Mouse (Mus musculus) layer of hippocampus, adult 2 months (tissue): ENCODE measurements at regions not wholly inside any gene's neighbourhood (a gene's known extent, or its start where the extent isn't known, plus 50 kb on each side); places are given as distances from the start of the nearest gene placed in this dataset.
A peak's percentile ranks its signal among the peaks of the same experiment; 100 is the strongest.

Source experiments
- DNase-seq, 2 experiments: peaks; one replicate each; pipeline ENCODE4 v3.0.0; 2022; ENCODE audit warnings: low spot score in 2 of 2
- H3K27ac ChIP-seq: fragments of 200-600 bp; 2 replicates; pipeline ENCODE4 v1.8.1; 2022
- H3K4me3 ChIP-seq: fragments of 200-600 bp; 2 replicates; pipeline ENCODE4 v1.8.1; 2022; ENCODE audit warnings: mild to moderate bottlenecking
- CTCF ChIP-seq: fragments of 200-600 bp; conservative IDR thresholded peaks from 2 replicates; pipeline ENCODE4 v1.8.1; 2022; ENCODE audit warnings: antibody characterized with exemption, mild to moderate bottlenecking, moderate library complexity

DNA sequence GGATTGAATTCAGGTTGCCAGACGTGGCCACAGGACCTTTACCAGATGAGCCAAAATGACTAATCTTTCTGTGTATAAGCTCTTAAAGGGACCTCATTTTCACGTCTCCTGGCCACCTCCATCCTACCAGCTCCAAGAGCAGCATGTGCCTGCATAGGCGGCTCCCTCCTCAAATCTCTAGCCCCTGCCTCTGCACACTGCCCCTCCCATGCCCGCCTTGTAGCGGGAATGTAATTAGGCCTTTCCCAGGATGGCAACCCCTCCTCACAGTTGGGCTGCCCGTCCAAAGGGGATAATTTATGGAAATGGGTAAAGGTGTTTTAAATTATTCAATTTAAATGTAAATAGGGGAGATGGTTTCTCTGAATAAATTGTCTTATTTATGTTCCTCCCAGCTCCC is 99.7 kb upstream of the Thy1 start:
- no peak overlapping the region for H3K27ac ChIP-seq
- no peak for DNase-seq
- no peak overlapping the region for H3K4me3 ChIP-seq
- no peak for TF ChIP-seq CTCF

DNA sequence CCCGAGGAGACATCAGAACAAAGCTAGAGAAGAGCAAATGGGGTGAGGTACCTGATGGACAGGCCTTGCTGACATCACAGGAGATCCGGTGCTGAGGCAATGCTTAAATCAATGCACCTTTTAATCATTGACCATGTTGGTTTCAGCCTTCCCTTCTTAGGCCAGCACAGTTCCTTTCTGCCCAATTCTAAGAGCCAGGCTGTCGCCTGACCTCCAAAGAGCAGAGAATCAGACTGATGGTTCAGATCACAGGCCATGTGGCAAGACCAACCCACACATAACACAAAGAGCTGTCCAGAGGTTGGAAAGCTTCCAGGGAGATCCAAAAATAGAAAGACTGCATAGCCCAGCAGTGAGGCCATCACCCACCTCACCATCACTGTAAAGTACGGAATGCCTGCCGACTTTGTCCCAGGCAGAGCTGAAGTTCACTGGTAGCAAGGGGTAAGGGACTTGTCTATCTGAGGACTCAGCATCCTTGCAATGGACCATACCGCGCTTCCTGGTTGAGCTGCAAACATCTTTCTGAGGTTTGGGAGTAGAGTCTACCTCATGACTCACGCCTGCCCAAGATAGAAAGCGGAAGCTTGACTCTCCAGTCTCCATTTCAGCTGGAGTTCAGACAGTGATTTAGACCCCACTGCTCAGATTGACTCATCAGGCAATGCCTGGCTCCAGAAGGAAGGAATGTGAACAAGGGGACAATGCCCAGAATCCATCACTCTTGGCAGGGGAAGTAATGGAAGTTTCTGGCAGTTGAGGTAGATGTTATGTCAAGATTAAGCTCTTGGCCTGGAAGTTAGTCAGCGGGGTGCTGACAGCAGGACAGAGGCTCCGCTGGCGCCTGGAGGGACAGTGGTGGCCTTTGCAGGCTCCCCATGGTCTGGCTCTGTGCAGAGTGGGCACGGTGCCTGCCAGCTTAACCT is 98.1 kb upstream of the Thy1 start:
- no peak for DNase-seq
- TF ChIP-seq CTCF, result no peak
- H3K4me3 ChIP-seq, result no peak overlapping the region
- H3K27ac ChIP-seq, result no peak overlapping the region

DNA sequence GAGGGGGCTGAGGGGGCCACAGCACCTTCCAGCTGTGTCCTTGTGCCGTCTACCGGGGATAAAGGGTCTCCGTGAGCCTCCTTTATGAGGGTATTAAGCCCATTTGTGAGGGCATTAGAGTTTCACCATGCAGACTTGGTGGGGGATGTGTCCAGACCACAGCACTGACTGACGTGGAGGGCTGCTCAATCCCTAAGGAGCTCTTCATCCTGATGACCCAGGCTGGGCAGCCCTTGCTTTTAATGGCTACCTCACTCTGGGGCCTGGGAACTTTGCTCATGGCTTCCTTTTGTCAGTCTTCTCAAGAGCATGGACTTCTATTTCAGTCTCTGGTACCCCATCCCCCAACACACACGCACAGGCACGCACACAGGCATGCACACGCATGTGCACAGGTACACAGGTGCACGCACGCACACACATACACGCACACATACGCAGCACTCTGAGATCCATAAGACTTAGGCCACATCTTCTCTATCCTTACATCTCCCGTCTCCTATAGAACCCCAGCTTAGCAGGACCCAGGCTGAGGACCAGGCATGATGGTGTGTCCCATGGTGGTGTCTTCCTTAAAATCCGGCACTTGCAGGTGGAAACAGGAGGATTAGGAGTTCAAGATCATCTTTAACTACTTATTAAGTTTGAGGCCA is 97.1 kb upstream of the Thy1 start:
- DNase-seq, result no peak
- no peak for TF ChIP-seq CTCF
- no peak overlapping the region for H3K4me3 ChIP-seq
- no peak overlapping the region for H3K27ac ChIP-seq

DNA sequence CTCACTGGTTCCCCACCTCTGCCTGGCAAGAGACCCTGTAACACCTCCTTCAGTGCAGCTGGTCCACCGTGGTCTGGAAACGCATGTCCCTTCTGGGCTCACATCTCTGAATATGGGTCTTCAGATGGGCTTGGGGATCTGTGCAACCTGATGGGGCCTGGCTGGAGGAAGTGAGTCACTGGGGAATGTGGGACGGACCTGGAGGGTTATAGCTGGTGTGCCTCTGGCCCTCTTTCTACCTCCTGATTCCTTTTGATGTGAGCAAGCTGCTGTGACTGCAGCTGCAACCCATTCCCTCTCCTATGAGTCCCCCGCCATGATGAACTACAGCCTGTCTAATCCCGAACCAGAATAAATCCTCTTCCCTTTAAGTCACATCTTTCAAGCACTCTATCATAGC is 96.1 kb upstream of the Thy1 start:
- DNase-seq, result no peak
- TF ChIP-seq CTCF, result no peak
- Histone ChIP-seq H3K4me3 (no peak overlapping the region), H3K27ac (no peak overlapping the region)

DNA sequence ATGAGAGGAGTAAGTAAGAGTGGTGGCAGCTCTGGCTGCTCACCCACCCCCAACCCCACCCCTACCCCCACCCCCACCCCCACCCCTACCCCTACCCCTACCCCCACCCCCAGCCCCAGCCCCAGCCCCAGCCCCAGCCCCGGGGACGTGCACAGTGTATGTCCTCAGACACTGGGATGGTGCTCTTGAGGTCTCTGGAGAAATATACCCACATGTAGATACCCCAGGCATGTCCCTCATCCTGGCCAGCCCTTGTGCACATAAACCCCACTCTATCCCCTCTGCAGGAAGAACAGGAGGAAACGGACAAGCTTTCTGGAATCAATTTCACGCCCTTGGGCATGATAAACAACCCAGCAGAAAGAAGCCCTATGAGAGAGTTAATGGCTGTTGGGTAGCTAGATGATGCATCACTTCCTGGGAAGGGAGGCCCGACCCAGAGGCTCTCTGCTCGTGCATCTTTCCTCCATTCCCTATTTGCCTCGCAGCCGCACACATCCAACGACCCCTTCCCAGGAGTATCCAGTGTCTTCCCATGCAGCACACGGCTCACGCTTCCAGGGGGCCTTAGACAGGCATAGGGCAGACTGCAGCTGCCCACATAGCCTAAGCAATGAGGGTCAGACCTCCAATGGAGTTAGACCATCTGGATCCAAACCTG is 95.6 kb upstream of the Thy1 start:
- Histone ChIP-seq H3K4me3 (no peak overlapping the region), H3K27ac (no peak overlapping the region)
- DNase-seq, result no peak
- no peak for TF ChIP-seq CTCF

DNA sequence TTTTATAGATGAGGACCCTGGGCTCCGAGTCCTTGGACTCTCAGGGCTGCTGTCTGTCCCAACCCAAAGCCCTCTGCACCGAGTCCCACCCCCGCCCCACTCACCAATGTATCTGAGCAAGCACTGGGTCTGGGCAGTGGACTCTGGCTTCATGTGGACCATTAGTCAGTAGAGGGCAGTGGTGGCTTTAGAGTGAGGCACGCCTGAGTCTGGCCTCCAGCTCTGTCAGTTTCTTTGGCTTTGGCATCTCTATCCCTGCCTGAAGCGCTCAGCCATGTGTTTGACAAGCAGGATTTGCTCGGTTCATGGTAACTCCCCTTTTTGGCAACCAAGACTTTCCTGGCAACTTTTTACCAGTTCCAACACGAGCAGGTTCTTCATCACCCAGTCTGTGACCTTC is 90.1 kb upstream of the Thy1 start:
- peak; percentile 64 for TF ChIP-seq CTCF
- DNase-seq, result no peak
- no peak overlapping the region for H3K4me3 ChIP-seq
- no peak overlapping the region for H3K27ac ChIP-seq

DNA sequence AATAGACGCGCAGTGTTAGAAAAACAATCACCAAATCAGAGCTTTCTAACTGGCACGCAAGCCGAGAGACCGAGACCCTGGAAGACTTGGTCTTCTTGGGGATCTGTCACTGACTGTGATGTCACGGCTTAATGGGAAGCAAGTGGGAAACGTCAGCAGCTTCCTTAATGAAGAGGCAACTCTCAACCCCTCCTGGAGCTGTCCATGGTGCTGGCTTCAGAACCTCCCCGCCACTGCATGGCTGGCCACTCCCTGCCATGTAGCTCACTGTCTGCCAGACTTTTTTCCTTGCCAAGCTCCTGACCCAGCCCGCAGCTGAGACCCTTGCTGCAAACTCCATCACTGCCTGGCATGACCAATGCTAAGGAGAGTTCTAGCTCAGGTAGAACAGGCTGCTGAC is 83.6 kb upstream of the Thy1 start:
- no peak for DNase-seq
- TF ChIP-seq CTCF, result no peak
- no peak overlapping the region for H3K27ac ChIP-seq
- no peak overlapping the region for H3K4me3 ChIP-seq

DNA sequence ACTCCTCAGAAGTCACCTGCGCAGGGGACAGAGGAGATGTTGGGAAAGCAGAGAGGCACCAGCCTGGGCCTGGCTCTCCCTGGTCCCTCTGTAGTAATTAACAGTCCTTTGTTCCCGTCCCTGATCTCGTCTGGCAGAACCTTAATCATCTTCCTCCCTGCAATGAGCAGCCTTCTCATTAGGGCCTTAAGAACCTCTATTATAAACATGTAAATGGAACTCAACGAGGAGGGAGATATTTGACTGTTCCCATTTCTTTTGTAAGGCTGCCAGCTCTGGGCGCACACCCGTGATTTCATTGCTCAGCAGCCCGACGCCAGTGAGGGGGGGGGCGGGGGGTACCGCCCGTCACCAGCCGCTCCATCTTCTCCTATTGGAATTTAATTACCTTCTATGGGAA is 81.8 kb upstream of the Thy1 start:
- H3K4me3 ChIP-seq, result no peak overlapping the region
- DNase-seq, result peak in 1 of 2 experiments; percentile 19
- no peak for TF ChIP-seq CTCF
- H3K27ac ChIP-seq, result no peak overlapping the region

DNA sequence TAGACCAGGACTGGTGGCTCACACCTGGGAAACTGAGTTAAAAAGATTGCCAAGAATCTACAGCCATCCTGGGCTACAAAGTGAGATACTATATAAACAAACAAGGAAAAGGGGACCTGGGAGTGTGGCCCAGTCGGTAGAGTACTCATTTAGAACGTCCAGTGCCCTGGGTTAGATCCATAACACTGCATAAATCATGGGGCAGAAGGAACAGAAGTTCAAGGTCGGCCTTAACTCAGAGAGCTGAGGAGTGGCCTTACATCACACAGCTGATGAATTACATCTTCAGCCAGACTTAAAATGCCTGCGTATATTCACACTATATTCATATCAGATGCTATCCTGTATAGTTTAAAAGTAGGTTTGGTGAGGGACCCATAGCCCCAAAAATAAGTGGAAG is 78.0 kb upstream of the Thy1 start:
- Histone ChIP-seq H3K27ac (no peak overlapping the region), H3K4me3 (no peak overlapping the region)

DNA sequence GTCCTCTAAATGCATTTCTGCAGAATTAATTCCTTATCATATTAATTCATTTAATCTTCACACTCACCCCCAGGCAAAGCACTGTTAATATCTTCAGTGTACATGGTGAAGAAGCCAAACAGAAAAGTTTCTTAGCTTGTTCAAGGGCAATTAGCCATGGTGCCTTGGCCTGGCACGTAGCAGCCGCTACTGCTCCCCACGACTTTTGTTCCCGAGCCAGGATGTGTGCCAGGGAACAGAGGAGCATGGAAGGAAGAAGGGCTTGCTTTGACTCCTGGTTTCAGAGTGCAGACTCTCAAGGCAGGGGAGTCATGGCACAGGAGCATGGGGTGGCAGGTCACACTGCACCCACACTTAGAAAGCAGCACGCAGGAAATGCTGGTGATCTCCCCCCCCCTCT is 77.4 kb upstream of the Thy1 start:
- no peak for TF ChIP-seq CTCF
- Histone ChIP-seq H3K27ac (no peak overlapping the region), H3K4me3 (no peak overlapping the region)
- DNase-seq, result no peak

More for the DNA sequence above, 78.0 kb upstream of the Thy1 start:
- DNase-seq, result no peak
- no peak for TF ChIP-seq CTCF

DNA sequence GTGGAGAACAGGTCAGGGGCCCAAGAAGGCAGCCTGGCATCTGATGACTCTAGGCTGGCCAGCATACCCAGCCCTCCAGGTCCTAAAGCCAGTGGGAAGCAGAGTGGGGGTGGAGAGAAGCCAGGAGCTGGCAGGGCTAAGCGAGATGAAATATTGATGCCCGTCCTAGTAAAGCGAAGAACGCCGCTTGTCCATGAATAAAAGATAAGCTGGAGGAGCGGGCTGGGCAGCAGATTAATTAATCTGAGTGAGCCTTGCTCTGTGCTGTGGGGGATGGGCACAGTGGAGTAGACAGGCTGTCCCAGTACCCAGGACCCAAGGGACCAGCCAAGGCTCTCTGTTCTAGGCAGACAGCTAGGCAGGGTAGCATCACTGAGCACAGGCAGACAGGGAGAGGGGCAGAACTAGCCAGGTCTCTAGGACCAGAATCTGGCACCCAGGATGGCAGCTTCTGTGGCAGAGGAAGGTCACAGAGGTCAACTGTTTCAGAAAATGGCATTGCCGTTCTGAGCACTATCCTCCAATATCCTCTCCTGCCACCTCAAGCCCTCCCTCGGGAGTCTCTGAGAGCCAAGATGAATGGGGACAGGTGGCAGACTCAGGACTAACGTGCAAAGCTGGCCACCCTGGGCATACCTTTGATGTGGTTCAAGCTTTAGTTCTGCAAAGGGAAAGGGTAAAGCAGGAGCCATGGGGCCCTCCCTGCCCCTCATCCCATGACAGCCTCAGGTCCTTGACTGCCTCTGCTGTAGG is 73.0 kb upstream of the Thy1 start:
- DNase-seq, result no peak
- no peak for TF ChIP-seq CTCF
- Histone ChIP-seq H3K27ac (no peak overlapping the region), H3K4me3 (no peak overlapping the region)

DNA sequence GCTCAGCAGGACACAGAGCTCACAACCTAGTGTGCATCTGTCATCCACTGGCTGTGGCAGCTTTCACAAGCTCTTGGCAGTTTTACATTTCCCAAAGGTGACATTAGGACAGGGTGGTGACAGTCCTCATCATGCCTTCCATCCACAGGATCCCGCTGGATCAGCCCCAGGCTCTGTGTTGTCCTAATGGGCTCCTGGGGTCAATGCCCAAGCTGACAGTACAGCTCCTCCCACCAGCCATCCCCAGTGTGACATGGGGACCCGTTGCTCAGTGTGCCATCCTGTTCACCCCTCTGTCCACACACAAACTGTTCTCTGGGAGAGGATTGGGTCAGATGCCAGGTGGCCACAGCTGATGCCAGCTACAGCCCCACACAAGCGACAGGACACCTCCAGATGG is 72.3 kb upstream of the Thy1 start:
- TF ChIP-seq CTCF, result no peak
- DNase-seq, result no peak
- no peak overlapping the region for H3K4me3 ChIP-seq
- H3K27ac ChIP-seq, result no peak overlapping the region

DNA sequence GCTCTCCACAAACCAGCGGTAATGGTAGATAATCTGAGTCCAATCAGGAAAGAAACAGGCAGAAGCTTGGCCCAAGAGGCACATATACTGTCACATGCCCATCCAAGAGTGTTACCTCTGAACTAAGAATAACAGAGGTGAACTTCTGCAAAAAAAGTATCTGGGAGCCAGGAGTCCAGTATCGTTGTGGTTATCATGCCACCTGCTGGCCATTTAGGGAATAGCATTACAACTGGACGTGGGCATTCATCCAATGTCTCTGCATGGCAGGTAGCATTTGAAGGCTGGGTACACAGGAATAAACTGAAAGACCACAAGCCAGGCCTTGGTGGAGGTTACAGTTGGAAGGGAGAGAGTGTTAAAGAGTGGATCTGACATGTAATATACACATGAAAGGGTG is 70.9 kb upstream of the Thy1 start:
- Histone ChIP-seq H3K27ac (no peak overlapping the region), H3K4me3 (no peak overlapping the region)
- TF ChIP-seq CTCF, result peak; percentile 95
- DNase-seq, result peak; percentile 60 to 79
